Mouse (Mus musculus): ENCODE measurements around the gene Tjp1.

DNA sequence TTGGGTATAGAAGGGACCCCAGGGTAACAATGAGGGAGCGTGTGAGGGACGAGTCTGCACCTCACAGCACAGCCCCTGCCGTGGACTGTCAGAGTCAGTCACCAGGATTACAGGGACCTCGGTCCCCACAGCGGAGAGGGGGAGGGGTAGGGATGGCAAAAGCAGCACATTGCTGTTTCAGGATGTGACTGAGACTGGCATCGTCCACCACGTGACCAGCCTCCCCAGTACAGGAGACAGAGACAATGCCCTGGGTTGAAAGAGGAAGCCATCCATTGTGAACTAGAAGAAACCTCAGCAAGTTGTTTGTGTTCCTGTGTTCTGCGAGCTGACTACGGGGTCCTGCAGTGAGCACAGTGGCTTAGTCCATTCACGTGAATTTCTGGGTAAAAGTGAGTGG lies 106.1 kb downstream of the Tjp1 start:
- TF ChIP-seq CTCF (IDR thresholded peaks at IDR 0.05; ENCODE audit: borderline replicate concordance, insufficient read depth, low read length) (no peak), POLR2A (IDR thresholded peaks at IDR 0.05; ENCODE audit: low read depth, low read length) (no peak)

All from embryonic fibroblast, embryonic 13.5 days (primary cell).